8 mouse cellular contexts compared by ENCODE assay signal in genomic region chr10:77258041-77258590, GRCm38 (mm10). TPM values are rescaled to one million over a fixed set of nuclear protein-coding genes. Genes with fewer than 3 reads are reported as not detected.
DNase-seq lines count a peak whose midpoint lies in the region; ATAC-seq and TF ChIP-seq lines count a peak whose summit lies in the region.

No protein-coding gene starts in this region.

- H3K9ac ChIP-seq in intestine, postnatal 0 days (ENCODE audit: low read depth, low read length), result no peak overlapping the region
- H3K9ac ChIP-seq in neural tube, embryonic 12.5 days, result no peak overlapping the region

- peak overlapping the region; percentile 98 for H3K4me3 ChIP-seq in left cerebral cortex, adult 2 months
- peak overlapping the region; percentile 90 for H3K4me3 ChIP-seq in erythroblast, embryonic 14.5 days (replicated peaks)
- peak overlapping the region; percentile 94 for H3K4me3 ChIP-seq in intestine, postnatal 0 days (ENCODE audit: low read depth, low read length)
- H3K4me3 ChIP-seq in neural tube, embryonic 12.5 days, result peak overlapping the region; percentile 91; the same call in 1 of the 2 replicates

- peaks cover 13% of the 10 kb centered on the region for H3K27me3 ChIP-seq in erythroblast, embryonic 14.5 days (ENCODE audit: control insufficient read depth)
- H3K27me3 ChIP-seq in intestine, postnatal 0 days (replicated peaks; ENCODE audit: control insufficient read depth, insufficient read depth, low read length), result no peaks in the 10 kb centered on the region
- H3K27me3 ChIP-seq in neural tube, embryonic 12.5 days (replicated peaks), result no peaks in the 10 kb centered on the region

- no peak overlapping the region for H3K27ac ChIP-seq in left cerebral cortex, adult 2 months
- H3K27ac ChIP-seq in intestine, postnatal 0 days (ENCODE audit: low read depth, low read length), result no peak overlapping the region
- no peak overlapping the region for H3K27ac ChIP-seq in neural tube, embryonic 12.5 days

- H3K9me3 ChIP-seq in erythroblast, embryonic 14.5 days (ENCODE audit: control insufficient read depth, low read length), result no peaks in the 10 kb centered on the region
- H3K9me3 ChIP-seq in intestine, postnatal 0 days (ENCODE audit: control insufficient read depth), result no peaks in the 10 kb centered on the region
- H3K9me3 ChIP-seq in neural tube, embryonic 12.5 days, result no peaks in the 10 kb centered on the region

- peaks cover 33% of the 10 kb centered on the region for H3K4me1 ChIP-seq in erythroblast, embryonic 14.5 days (ENCODE audit: control insufficient read depth)
- H3K4me1 ChIP-seq in intestine, postnatal 0 days (replicated peaks; ENCODE audit: control insufficient read depth, insufficient read depth, low read length), result peaks cover 7% of the 10 kb centered on the region; the same call in 1 of the 2 replicates
- H3K4me1 ChIP-seq in neural tube, embryonic 12.5 days, result peaks cover 10% of the 10 kb centered on the region

- ATAC-seq in intestine, postnatal 0 days, result no peak
- no peak for ATAC-seq in neural tube, embryonic 12.5 days (ENCODE audit: low FRiP score, low read depth)

- H3K36me3 ChIP-seq in erythroblast, embryonic 14.5 days (ENCODE audit: control insufficient read depth), result peaks cover 29% of the 10 kb centered on the region
- peaks cover 28% of the 10 kb centered on the region for H3K36me3 ChIP-seq in intestine, postnatal 0 days (ENCODE audit: control insufficient read depth, insufficient read depth)
- H3K36me3 ChIP-seq in neural tube, embryonic 12.5 days, result peaks cover 25% of the 10 kb centered on the region

- 52% methylated on average over 4 of the region's 4 CpGs for WGBS in intestine, postnatal 0 days
- WGBS in neural tube, embryonic 12.5 days, result 57% methylated on average over 4 of the region's 4 CpGs

- DNase-seq in left cerebral cortex, adult 2 months (ENCODE audit: extremely low spot score in 1 of 2, low spot score in 2 of 2), result no peak
- DNase-seq in left cerebral cortex, postnatal 4 days, result no peak
- DNase-seq in yolk sac, embryonic 10.5 days (ENCODE audit: low spot score), result no peak
- no peak for DNase-seq in urinary bladder, postnatal 14 days (ENCODE audit: low spot score)
- DNase-seq in right cerebral cortex, postnatal 10 days (ENCODE audit: low spot score in 2 of 2), result no peak

- intact Hi-C loops in left cerebral cortex, adult 2 months (cut with DNase I), result no loop called here
- intact Hi-C loops in left cerebral cortex, postnatal 4 days (cut with DNase I), result loop anchor here (10.0 kb wide), 1 partner anchor 423 kb away; no protein-coding TSS in a partner anchor

- TF ChIP-seq CTCF in left cerebral cortex, adult 2 months (IDR thresholded peaks at IDR 0.05), result peak; percentile 18
- TF ChIP-seq CTCF in intestine, postnatal 0 days (IDR thresholded peaks at IDR 0.05; ENCODE audit: low read depth), result peak; percentile 27; the same call in 1 of the 2 replicates

- peak overlapping the region; percentile 83 for H3K4me2 ChIP-seq in intestine, postnatal 0 days (replicated peaks; ENCODE audit: low read depth)
- H3K4me2 ChIP-seq in neural tube, embryonic 12.5 days (replicated peaks), result peak overlapping the region; percentile 84

RNA-seq across cellular contexts. Expression of gene Pofut2, which starts 0.9 kb away (rescaled TPM):
- total RNA-seq in left cerebral cortex, adult 2 months (2021), result 10 to 100 TPM; 37.6 to 38.2 TPM
- 10 to 100 TPM; 27.7 to 31.9 TPM for total RNA-seq in left cerebral cortex, postnatal 4 days (2021)
- 5.0 and 5.7 TPM in 2 replicates for polyA plus RNA-seq in erythroblast, embryonic 14.5 days (2012)
- 40.4 and 42.2 TPM in 2 replicates for polyA plus RNA-seq in intestine, postnatal 0 days (2015; fragmentation: Nextera tagmentation; extraction: Ambion mirVana)
- 68.6 and 69.3 TPM in 2 replicates for polyA plus RNA-seq in neural tube, embryonic 12.5 days (2016; fragmentation: Nextera tagmentation; extraction: Ambion mirVana)
